Mouse (Mus musculus) bone marrow macrophage, adult 2 months (primary cell): ENCODE data around the gene Zbed6.

Experiments
- CTCF ChIP-seq: IDR thresholded peaks from 2 replicates; pipeline ENCODE4 v1.5.1; 2012; ENCODE audit warnings: low read depth, mild to moderate bottlenecking, low read length, moderate library complexity
- POLR2A ChIP-seq: IDR thresholded peaks from 2 replicates; pipeline ENCODE4 v1.6.1; 2012; ENCODE audit warnings: mild to moderate bottlenecking, low read depth, low read length, borderline replicate concordance

- TF ChIP-seq POLR2A = no peak
- no peak for TF ChIP-seq CTCF
Measured at GRCm38 (mm10) chr1:133653033-133653432, 7.7 kb downstream of the Zbed6 start.
